Mouse (Mus musculus): ENCODE data around the gene Ggt6.

Ggt6 gene

DNA sequence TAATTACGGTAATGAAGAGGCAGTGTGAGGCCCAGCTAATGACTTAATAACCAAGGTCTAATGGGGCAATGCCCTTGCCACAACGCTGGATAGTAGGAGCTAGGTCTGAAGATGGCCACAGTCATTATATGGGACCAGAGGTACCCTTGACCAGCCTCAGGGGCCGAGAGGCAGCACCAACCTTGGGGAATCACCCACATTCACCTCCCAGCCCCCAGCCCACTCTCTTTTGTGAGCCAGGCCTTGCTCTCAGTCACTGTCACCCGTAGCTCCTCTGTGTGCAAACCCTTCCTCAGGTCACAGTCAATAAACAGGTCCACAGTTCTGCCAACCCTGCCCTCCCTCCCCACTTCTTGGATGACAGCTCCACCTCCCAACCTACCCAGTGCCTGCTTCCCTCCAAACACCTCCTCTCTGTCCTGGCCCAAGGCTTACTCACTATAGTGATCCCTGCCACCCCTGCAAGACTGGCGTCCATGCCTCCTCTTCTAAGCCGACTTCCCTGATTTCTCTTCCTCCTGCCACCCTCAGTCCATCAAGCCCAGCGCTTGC is 40.8 kb downstream of the Ggt6 start:
- no peak for DNase-seq (ENCODE audit: low spot score)

GRCm38 (mm10) chr11:72477182-72477581 is 41.9 kb downstream of the Ggt6 start:
- no peak for DNase-seq (ENCODE audit: low spot score)

- no peak for DNase-seq (ENCODE audit: low spot score)
These were observed 42.3 kb downstream of the Ggt6 start for GRCm38 (mm10) chr11:72477653-72478052.

- DNase-seq (ENCODE audit: low spot score), result no peak
These were observed 42.9 kb downstream of the Ggt6 start for GRCm38 (mm10) chr11:72478228-72478627.

- no peak for DNase-seq (ENCODE audit: low spot score)
These were observed 44.2 kb downstream of the Ggt6 start for GRCm38 (mm10) chr11:72479499-72479898.

- DNase-seq (ENCODE audit: low spot score), result no peak
These were observed 46.0 kb downstream of the Ggt6 start for GRCm38 (mm10) chr11:72481313-72481712.

DNA sequence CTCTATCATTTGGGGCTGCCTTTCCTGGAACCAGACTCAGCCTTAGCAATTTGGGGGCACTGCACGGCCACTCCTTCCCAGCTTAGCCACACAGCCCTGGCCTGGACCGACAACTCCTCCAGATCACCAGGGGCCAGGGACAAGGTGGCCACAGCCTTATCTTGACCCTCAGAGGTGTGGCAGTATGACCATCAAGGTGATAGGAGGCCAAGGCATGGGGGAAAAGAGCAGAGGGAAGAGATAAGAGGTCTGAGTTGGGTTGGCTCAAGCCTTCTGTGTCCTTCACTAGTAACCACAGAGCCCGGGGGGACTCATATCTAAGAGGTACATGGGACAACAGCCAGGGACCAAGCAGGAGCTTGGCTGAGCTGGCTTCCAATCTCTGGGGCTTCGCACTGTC is 46.6 kb downstream of the Ggt6 start:
- no peak for DNase-seq (ENCODE audit: low spot score)

DNA sequence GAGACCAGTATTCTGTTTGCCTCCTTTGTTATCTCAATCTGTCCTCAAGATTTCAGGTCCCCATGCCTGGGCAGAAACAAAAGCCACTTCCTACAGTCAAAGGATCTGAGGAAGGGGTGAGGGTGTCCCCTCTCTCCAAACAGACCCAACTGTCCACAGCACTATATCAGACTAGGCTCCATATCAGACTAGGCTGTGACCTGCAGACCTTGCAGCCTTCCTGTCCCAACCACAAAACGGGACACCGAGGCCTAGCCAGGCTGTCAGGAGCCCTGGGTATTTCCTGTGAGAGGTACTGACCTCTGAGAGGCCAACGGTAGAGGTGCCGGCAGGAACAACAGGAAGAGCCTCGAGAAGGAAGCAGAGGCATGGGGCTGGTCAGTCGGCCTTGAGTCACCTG is 49.2 kb downstream of the Ggt6 start:
- no peak for DNase-seq (ENCODE audit: low spot score)

DNA sequence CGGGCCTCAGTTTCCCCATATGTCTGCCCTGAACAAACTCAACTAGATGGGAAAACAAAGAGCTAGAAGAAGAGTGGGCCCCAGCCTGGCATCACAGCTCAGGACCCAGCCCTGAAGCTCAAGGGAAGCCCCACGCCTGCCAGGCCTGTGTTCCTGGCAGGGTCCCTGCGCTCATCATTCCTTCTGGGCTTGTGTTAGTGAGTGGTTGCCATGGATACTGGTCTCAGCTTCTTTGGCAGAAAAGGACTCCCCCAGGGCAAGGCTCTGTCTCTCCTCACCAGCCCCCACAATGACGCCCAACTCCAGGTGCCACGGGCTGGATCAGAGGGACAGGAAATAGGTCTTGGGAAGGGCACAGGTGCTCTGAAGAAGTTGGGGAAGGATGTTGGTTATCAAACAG is 49.8 kb downstream of the Ggt6 start:
- no peak for DNase-seq (ENCODE audit: low spot score)

- no peak for DNase-seq (ENCODE audit: low spot score)
These were observed 50.6 kb downstream of the Ggt6 start for GRCm38 (mm10) chr11:72485960-72486359.

DNA sequence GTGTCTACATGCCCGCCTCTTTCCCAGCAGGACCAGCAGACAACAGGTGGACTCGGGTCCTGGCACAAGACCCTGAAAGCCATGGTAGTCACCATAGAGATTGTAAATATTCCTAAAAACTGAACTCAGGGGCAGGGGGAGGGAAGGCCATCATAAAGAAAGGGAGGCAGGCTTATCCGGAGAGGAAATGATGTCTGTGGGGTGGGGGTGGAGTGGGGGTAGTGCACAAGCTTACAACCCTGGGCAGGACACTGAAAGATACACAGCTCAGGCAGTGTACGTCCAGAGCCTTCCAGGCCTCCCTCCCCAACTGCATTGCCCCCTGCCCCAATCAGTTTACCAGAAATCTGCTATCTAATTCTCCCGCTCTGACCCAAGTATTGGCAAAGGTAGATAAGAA is 51.8 kb downstream of the Ggt6 start:
- no peak for DNase-seq (ENCODE audit: low spot score)

DNA sequence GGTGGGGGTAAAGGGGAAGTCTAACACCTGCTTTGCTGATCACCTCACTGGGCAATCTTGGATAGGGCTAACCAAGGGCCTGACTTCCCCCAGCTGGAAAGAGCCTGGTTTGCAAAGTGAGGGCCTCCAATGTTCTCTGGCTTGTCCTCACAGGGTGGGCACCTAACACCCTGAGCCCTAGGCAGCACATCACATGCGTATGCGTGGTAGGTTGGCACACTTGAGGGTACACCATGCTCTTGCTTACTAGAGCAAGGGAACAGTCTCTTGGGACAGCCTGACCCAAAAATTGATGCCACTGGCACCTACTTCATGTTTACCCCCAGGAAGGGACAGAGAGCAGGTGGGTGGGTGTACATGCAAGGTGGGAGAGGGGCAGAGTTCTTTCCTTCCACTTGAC is 52.4 kb downstream of the Ggt6 start:
- DNase-seq (ENCODE audit: low spot score), result no peak
